Mouse (Mus musculus): ENCODE data around the gene E130114P18Rik. TPM values are rescaled to one million over a fixed set of nuclear protein-coding genes. Genes with fewer than 3 reads are reported as not detected.

Gene E130114P18Rik
- polyA plus RNA-seq, 1 experiment from 2014 or later: 62.9 TPM

- no peak overlapping the region for H3K27ac ChIP-seq (ENCODE audit: low read depth, low read length)
- 69% methylated on average over 4 of the region's 4 CpGs for WGBS
- H3K27me3 ChIP-seq (replicated peaks; ENCODE audit: control insufficient read depth, insufficient read depth, low read length): no peaks in the 10 kb centered on the region
- H3K9ac ChIP-seq (ENCODE audit: low read length): no peak overlapping the region
- no peak overlapping the region for H3K4me3 ChIP-seq (ENCODE audit: low read depth, low read length)
- DNase-seq (ENCODE audit: low spot score) (no peak), ATAC-seq (no peak)
- no peak overlapping the region for H3K4me2 ChIP-seq (ENCODE audit: low read length)
- peaks cover 28% of the 10 kb centered on the region for H3K4me1 ChIP-seq (ENCODE audit: control insufficient read depth, insufficient read depth, low read length)
- H3K9me3 ChIP-seq (replicated peaks; ENCODE audit: control insufficient read depth, low read length): no peaks in the 10 kb centered on the region
- no peaks in the 10 kb centered on the region for H3K36me3 ChIP-seq (ENCODE audit: control insufficient read depth, insufficient read depth, low read length)
These were observed 31.9 kb upstream of the E130114P18Rik start for GRCm38 (mm10) chr4:97809582-97810295.

DNA sequence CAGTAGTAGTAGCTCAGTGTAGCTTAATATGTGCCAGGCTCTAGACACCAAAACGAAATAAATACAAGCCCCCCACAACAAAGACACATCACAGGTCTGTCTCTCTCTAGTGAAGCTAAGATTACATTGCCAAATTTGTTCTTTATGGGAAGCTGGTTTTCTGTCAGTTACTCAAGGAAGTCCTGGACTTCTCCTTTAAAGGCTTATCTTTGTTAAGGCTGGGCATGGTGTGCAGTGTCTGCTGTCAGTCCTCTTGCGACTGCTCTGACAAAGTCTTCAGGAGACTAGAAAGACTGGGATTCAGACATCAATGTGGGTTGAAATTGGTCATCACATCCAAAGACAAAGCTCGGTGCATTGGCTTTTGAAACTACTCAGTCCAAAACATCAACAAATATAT, 31.0 kb upstream of the E130114P18Rik start:
- no peak for DNase-seq (ENCODE audit: low spot score)
- H3K4me2 ChIP-seq (ENCODE audit: low read length): no peak overlapping the region
- 82% methylated on average over 3 of the region's 3 CpGs for WGBS

DNA sequence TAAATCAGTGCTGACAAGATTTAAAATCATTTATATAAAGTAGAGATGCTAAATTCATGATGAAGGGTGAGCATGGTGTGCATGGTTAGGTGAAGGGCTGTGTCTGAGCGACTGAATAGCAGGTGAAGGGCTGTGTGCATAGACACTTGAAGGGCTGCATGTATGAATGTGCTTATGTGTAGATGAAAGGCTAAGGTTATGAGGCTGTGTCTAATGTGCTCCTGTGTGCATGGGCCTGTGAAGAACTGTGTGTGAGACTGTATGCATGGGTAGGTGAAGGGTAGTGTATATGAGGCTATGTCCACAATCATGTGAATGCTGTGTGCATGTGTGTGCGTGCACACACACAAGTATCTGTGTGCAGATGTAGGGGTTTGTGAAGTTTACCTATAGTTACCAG, 29.0 kb upstream of the E130114P18Rik start:
- Histone ChIP-seq H3K27ac (ENCODE audit: low read depth, low read length) (no peak overlapping the region), H3K9me3 (replicated peaks; ENCODE audit: control insufficient read depth, low read length) (no peaks in the 10 kb centered on the region), H3K4me1 (ENCODE audit: control insufficient read depth, insufficient read depth, low read length) (peaks cover 34% of the 10 kb centered on the region), H3K4me3 (ENCODE audit: low read depth, low read length) (no peak overlapping the region), H3K9ac (ENCODE audit: low read length) (no peak overlapping the region), H3K4me2 (ENCODE audit: low read length) (no peak overlapping the region), H3K27me3 (replicated peaks; ENCODE audit: control insufficient read depth, insufficient read depth, low read length) (no peaks in the 10 kb centered on the region), H3K36me3 (ENCODE audit: control insufficient read depth, insufficient read depth, low read length) (0 out of 2 replicates have a peak, but pooled peaks cover 3% of the 10 kb centered on the region)
- no peak for DNase-seq (ENCODE audit: low spot score)
- 63% methylated on average over 2 of the region's 2 CpGs for WGBS
- ATAC-seq: peak; percentile 37

More for the DNA sequence above, 31.0 kb upstream of the E130114P18Rik start:
- Histone ChIP-seq H3K27ac (ENCODE audit: low read depth, low read length) (no peak overlapping the region), H3K9ac (ENCODE audit: low read length) (no peak overlapping the region), H3K36me3 (ENCODE audit: control insufficient read depth, insufficient read depth, low read length) (no peaks in the 10 kb centered on the region), H3K4me1 (ENCODE audit: control insufficient read depth, insufficient read depth, low read length) (peaks cover 29% of the 10 kb centered on the region), H3K9me3 (replicated peaks; ENCODE audit: control insufficient read depth, low read length) (no peaks in the 10 kb centered on the region), H3K4me3 (ENCODE audit: low read depth, low read length) (no peak overlapping the region), H3K27me3 (replicated peaks; ENCODE audit: control insufficient read depth, insufficient read depth, low read length) (no peaks in the 10 kb centered on the region)
- ATAC-seq: no peak

- ATAC-seq (peak; percentile 83), DNase-seq (ENCODE audit: low spot score) (peak; percentile 72)
These were observed 28.3 kb upstream of the E130114P18Rik start for GRCm38 (mm10) chr4:97805896-97806808.

GRCm38 (mm10) chr4:97805255-97805654, 27.4 kb upstream of the E130114P18Rik start:
- WGBS: 9% methylated on average over 2 of the region's 2 CpGs
- 0 out of 2 replicates have a peak, but pooled peaks cover 5% of the 10 kb centered on the region for H3K36me3 ChIP-seq (ENCODE audit: control insufficient read depth, insufficient read depth, low read length)
- H3K27me3 ChIP-seq (replicated peaks; ENCODE audit: control insufficient read depth, insufficient read depth, low read length): no peaks in the 10 kb centered on the region
- H3K9me3 ChIP-seq (replicated peaks; ENCODE audit: control insufficient read depth, low read length): no peaks in the 10 kb centered on the region
- no peak overlapping the region for H3K27ac ChIP-seq (ENCODE audit: low read depth, low read length)
- no peak overlapping the region for H3K9ac ChIP-seq (ENCODE audit: low read length)
- H3K4me2 ChIP-seq (ENCODE audit: low read length): peak overlapping the region; percentile 23; the same call in 1 of the 2 replicates
- DNase-seq (ENCODE audit: low spot score): peak; percentile 65
- H3K4me1 ChIP-seq (ENCODE audit: control insufficient read depth, insufficient read depth, low read length): peaks cover 31% of the 10 kb centered on the region
- H3K4me3 ChIP-seq (ENCODE audit: low read depth, low read length): no peak overlapping the region
- ATAC-seq: peak; percentile 33; the same call in 1 of the 2 replicates

More at GRCm38 (mm10) chr4:97805896-97806808, 28.3 kb upstream of the E130114P18Rik start:
- Histone ChIP-seq H3K9ac (ENCODE audit: low read length) (no peak overlapping the region), H3K4me3 (ENCODE audit: low read depth, low read length) (no peak overlapping the region), H3K4me2 (ENCODE audit: low read length) (peak overlapping the region; percentile 12; the same call in 1 of the 2 replicates), H3K9me3 (replicated peaks; ENCODE audit: control insufficient read depth, low read length) (no peaks in the 10 kb centered on the region), H3K27ac (ENCODE audit: low read depth, low read length) (no peak overlapping the region), H3K36me3 (ENCODE audit: control insufficient read depth, insufficient read depth, low read length) (0 out of 2 replicates have a peak, but pooled peaks cover 3% of the 10 kb centered on the region), H3K27me3 (replicated peaks; ENCODE audit: control insufficient read depth, insufficient read depth, low read length) (no peaks in the 10 kb centered on the region), H3K4me1 (ENCODE audit: control insufficient read depth, insufficient read depth, low read length) (peaks cover 34% of the 10 kb centered on the region)
- 7% methylated on average over 7 of the region's 7 CpGs for WGBS

DNA sequence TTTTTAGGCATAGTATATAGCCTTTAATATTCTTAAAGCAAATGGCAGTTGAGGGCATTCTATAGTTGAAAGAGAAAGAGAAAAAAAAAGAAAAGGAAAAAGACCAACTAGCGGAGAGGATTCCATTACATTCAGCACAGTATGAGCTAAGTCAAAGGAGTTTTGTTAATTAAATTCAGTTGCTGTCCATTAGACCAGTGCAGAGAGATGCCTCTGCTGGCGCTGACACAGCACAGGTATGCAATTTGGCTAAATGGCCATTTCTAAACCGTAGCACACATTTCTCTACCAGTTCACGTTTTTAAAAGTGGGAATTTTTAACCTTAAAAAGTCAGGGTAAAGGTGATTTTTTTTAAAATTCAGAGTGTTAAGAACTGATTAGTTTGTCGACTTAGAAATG, 26.8 kb upstream of the E130114P18Rik start:
- Histone ChIP-seq H3K9me3 (replicated peaks; ENCODE audit: control insufficient read depth, low read length) (no peaks in the 10 kb centered on the region), H3K9ac (ENCODE audit: low read length) (no peak overlapping the region), H3K4me3 (ENCODE audit: low read depth, low read length) (no peak overlapping the region), H3K4me2 (ENCODE audit: low read length) (no peak overlapping the region), H3K4me1 (ENCODE audit: control insufficient read depth, insufficient read depth, low read length) (peaks cover 29% of the 10 kb centered on the region), H3K36me3 (ENCODE audit: control insufficient read depth, insufficient read depth, low read length) (0 out of 2 replicates have a peak, but pooled peaks cover 10% of the 10 kb centered on the region), H3K27ac (ENCODE audit: low read depth, low read length) (no peak overlapping the region), H3K27me3 (replicated peaks; ENCODE audit: control insufficient read depth, insufficient read depth, low read length) (no peaks in the 10 kb centered on the region)
- ATAC-seq: no peak
- DNase-seq (ENCODE audit: low spot score): no peak
- 57% methylated on average over 5 of the region's 5 CpGs for WGBS

DNA sequence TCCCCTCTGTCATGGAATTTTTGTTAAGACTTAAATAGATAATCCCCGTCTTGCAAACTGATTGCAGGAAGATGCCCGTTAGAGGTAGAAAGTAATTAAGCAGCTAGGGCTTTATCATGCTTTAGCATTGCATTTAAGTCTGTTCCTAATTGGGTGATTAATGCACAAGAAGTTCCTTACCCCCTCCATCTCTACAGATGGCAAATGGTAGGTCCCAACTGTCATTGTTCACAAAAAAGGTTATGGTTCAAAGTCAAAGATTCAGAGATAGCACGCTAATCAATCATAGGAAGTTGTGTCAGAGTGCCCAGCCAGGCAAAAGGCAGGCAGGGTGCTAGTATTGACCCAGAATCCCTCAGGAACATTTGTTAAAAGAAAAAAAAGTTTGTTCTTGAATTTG, 25.9 kb upstream of the E130114P18Rik start:
- Histone ChIP-seq H3K4me1 (ENCODE audit: control insufficient read depth, insufficient read depth, low read length) (peaks cover 24% of the 10 kb centered on the region), H3K4me3 (ENCODE audit: low read depth, low read length) (no peak overlapping the region), H3K27me3 (replicated peaks; ENCODE audit: control insufficient read depth, insufficient read depth, low read length) (no peaks in the 10 kb centered on the region), H3K36me3 (ENCODE audit: control insufficient read depth, insufficient read depth, low read length) (0 out of 2 replicates have a peak, but pooled peaks cover 10% of the 10 kb centered on the region), H3K27ac (ENCODE audit: low read depth, low read length) (no peak overlapping the region), H3K4me2 (ENCODE audit: low read length) (no peak overlapping the region), H3K9ac (ENCODE audit: low read length) (no peak overlapping the region), H3K9me3 (replicated peaks; ENCODE audit: control insufficient read depth, low read length) (no peaks in the 10 kb centered on the region)
- 24% methylated on average over 3 of the region's 3 CpGs for WGBS
- ATAC-seq (no peak), DNase-seq (ENCODE audit: low spot score) (no peak)

DNA sequence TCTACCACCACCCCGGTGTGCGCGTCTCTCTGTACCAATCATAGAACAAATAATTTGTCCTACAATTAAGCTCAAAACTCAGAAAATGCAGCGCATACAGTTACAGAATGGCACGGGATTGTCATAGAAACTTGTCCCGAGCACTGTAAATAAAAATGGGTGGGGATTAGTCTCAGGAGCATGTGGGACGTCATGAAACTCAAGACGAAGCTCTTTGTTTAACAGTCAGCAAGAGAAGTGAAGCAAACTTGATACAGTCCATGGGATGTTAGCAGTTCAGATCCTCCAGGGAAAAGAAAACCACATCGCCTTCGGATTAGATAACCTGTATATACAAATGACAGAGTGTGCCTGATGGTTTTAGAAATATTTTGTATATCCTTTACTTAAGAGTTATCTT, 18.6 kb upstream of the E130114P18Rik start:
- H3K4me3 ChIP-seq (ENCODE audit: low read depth, low read length): no peak overlapping the region
- H3K36me3 ChIP-seq (ENCODE audit: control insufficient read depth, insufficient read depth, low read length): peaks cover 20% of the 10 kb centered on the region; the same call in 1 of the 2 replicates
- no peaks in the 10 kb centered on the region for H3K9me3 ChIP-seq (replicated peaks; ENCODE audit: control insufficient read depth, low read length)
- DNase-seq (ENCODE audit: low spot score): no peak
- H3K9ac ChIP-seq (ENCODE audit: low read length): no peak overlapping the region
- no peaks in the 10 kb centered on the region for H3K27me3 ChIP-seq (replicated peaks; ENCODE audit: control insufficient read depth, insufficient read depth, low read length)
- no peak overlapping the region for H3K4me2 ChIP-seq (ENCODE audit: low read length)
- no peak for ATAC-seq
- no peak overlapping the region for H3K27ac ChIP-seq (ENCODE audit: low read depth, low read length)
- H3K4me1 ChIP-seq (ENCODE audit: control insufficient read depth, insufficient read depth, low read length): peaks cover 4% of the 10 kb centered on the region
- 68% methylated on average over 10 of the region's 10 CpGs for WGBS
